Mouse (Mus musculus) limb, embryonic 14.5 days (tissue): ENCODE measurements at regions not wholly inside any gene's neighbourhood (a gene's known extent, or its start where the extent isn't known, plus 50 kb on each side); places are given as distances from the start of the nearest gene placed in this dataset.

Experiments used
- ATAC-seq: fragments of 200-750 bp; cut with Nextera tagmentation; 2 replicates; pipeline ENCODE4 v1.8.0; 2017; ENCODE audit warnings: low read depth, moderate number of reproducible peaks, moderate TSS enrichment; ENCODE audit not compliant: low FRiP score
- DNase-seq: peaks from one replicate; pipeline ENCODE4 v3.0.0-alpha.2; 2015; ENCODE audit warnings: low spot score
- H3K27ac ChIP-seq: fragments of 300-500 bp; sonication (generic); replicated peaks from 2 replicates; pipeline ENCODE4 v1.5.1; 2014; ENCODE audit warnings: low read depth, mild to moderate bottlenecking, low read length, moderate library complexity, mixed read lengths
- H3K27me3 ChIP-seq: fragments of 300-500 bp; sonication (generic); 2 replicates; pipeline ENCODE4 v1.6.1; 2014; ENCODE audit warnings: low read length, mixed read lengths; ENCODE audit not compliant: control insufficient read depth, insufficient read depth
- H3K36me3 ChIP-seq: fragments of 300-500 bp; sonication (generic); 2 replicates; pipeline ENCODE4 v1.6.1; 2014; ENCODE audit warnings: mild to moderate bottlenecking, low read length, moderate library complexity, mixed read lengths; ENCODE audit not compliant: control insufficient read depth, insufficient read depth
- H3K4me1 ChIP-seq: fragments of 300-500 bp; sonication (generic); 2 replicates; pipeline ENCODE4 v1.6.1; 2014; ENCODE audit warnings: antibody characterized with exemption, low read length, mixed read lengths; ENCODE audit not compliant: control insufficient read depth, insufficient read depth
- H3K4me2 ChIP-seq: fragments of 300-500 bp; sonication (generic); replicated peaks from 2 replicates; pipeline ENCODE4 v1.6.1; 2014; ENCODE audit warnings: low read depth, mild to moderate bottlenecking, low read length, moderate library complexity; ENCODE audit not compliant: severe bottlenecking
- H3K4me3 ChIP-seq: fragments of 300-500 bp; sonication (generic); replicated peaks from 2 replicates; pipeline ENCODE4 v1.5.1; 2014; ENCODE audit warnings: low read length
- H3K9ac ChIP-seq: fragments of 300-500 bp; sonication (generic); 2 replicates; pipeline ENCODE4 v1.6.1; 2014; ENCODE audit warnings: mild to moderate bottlenecking, low read depth, low read length, moderate library complexity; ENCODE audit not compliant: severe bottlenecking
- H3K9me3 ChIP-seq: fragments of 300-500 bp; sonication (generic); 2 replicates; pipeline ENCODE4 v1.6.1; 2016; ENCODE audit warnings: low read length; ENCODE audit not compliant: control insufficient read depth
- POLR2A ChIP-seq: fragments of 200-500 bp; IDR thresholded peaks from 2 replicates; pipeline ENCODE4 v1.8.0; 2012; ENCODE audit warnings: inconsistent platforms, mild to moderate bottlenecking, moderate library complexity, borderline replicate concordance; ENCODE audit not compliant: insufficient read depth, insufficient read length; ENCODE audit errors: extremely low read depth
- WGBS: fragments of 180-500 bp; shearing (Covaris S2); extraction: QIAGEN DNeasy Blood & Tissue Kit; methylation state at CpG from one replicate; pipeline ENCODE4 v1.1.7; 2014; 5-methylcytosine and 5-hydroxymethylcytosine counted together

GRCm38 (mm10) chr13:47999399-47999798 lies 261.6 kb upstream of the Id4 start:
- ATAC-seq: no peak
- TF ChIP-seq POLR2A: no peak
- no peaks in the 10 kb centered on the region for H3K27me3 ChIP-seq
- H3K4me2 ChIP-seq: no peak overlapping the region
- H3K27ac ChIP-seq: no peak overlapping the region
- H3K36me3 ChIP-seq: no peaks in the 10 kb centered on the region
- H3K4me3 ChIP-seq: no peak overlapping the region
- H3K9ac ChIP-seq: no peak overlapping the region
- DNase-seq: no peak
- no peaks in the 10 kb centered on the region for H3K4me1 ChIP-seq
- no peaks in the 10 kb centered on the region for H3K9me3 ChIP-seq
- 71% methylated on average over 4 of the region's 4 CpGs for WGBS

- no peaks in the 10 kb centered on the region for H3K9me3 ChIP-seq
- H3K27me3 ChIP-seq: no peaks in the 10 kb centered on the region
- no peak for DNase-seq
- TF ChIP-seq POLR2A: no peak
- H3K27ac ChIP-seq: no peak overlapping the region
- no peaks in the 10 kb centered on the region for H3K36me3 ChIP-seq
- H3K4me1 ChIP-seq: no peaks in the 10 kb centered on the region
- H3K4me3 ChIP-seq: no peak overlapping the region
- no peak for ATAC-seq
- WGBS: 89% methylated on average over 4 of the region's 4 CpGs
- no peak overlapping the region for H3K9ac ChIP-seq
- no peak overlapping the region for H3K4me2 ChIP-seq
These were observed 257.9 kb upstream of the Id4 start for GRCm38 (mm10) chr13:48003126-48003525.

- H3K9ac ChIP-seq: no peak overlapping the region
- no peak for ATAC-seq
- no peaks in the 10 kb centered on the region for H3K27me3 ChIP-seq
- no peak overlapping the region for H3K4me3 ChIP-seq
- no peak for DNase-seq
- H3K4me1 ChIP-seq: no peaks in the 10 kb centered on the region
- no peaks in the 10 kb centered on the region for H3K9me3 ChIP-seq
- 71% methylated on average over 7 of the region's 7 CpGs for WGBS
- no peak for TF ChIP-seq POLR2A
- H3K27ac ChIP-seq: no peak overlapping the region
- H3K36me3 ChIP-seq: no peaks in the 10 kb centered on the region
- H3K4me2 ChIP-seq: no peak overlapping the region
These were observed 247.7 kb upstream of the Id4 start for GRCm38 (mm10) chr13:48013336-48013750.

GRCm38 (mm10) chr13:48015296-48015695 lies 245.7 kb upstream of the Id4 start:
- Histone ChIP-seq H3K36me3 (no peaks in the 10 kb centered on the region), H3K9ac (no peak overlapping the region), H3K4me2 (no peak overlapping the region), H3K27ac (no peak overlapping the region), H3K27me3 (no peaks in the 10 kb centered on the region), H3K9me3 (no peaks in the 10 kb centered on the region), H3K4me1 (no peaks in the 10 kb centered on the region), H3K4me3 (no peak overlapping the region)
- ATAC-seq (no peak), DNase-seq (no peak)
- TF ChIP-seq POLR2A: no peak
- 85% methylated on average over 4 of the region's 4 CpGs for WGBS

- Histone ChIP-seq H3K9me3 (no peaks in the 10 kb centered on the region), H3K36me3 (no peaks in the 10 kb centered on the region), H3K4me2 (no peak overlapping the region), H3K4me3 (no peak overlapping the region), H3K9ac (no peak overlapping the region), H3K27ac (no peak overlapping the region), H3K27me3 (no peaks in the 10 kb centered on the region), H3K4me1 (no peaks in the 10 kb centered on the region)
- TF ChIP-seq POLR2A: no peak
- ATAC-seq (no peak), DNase-seq (no peak)
- 52% methylated on average over 3 of the region's 3 CpGs for WGBS
These were observed 245.0 kb upstream of the Id4 start for GRCm38 (mm10) chr13:48016051-48016450.

- Histone ChIP-seq H3K4me3 (no peak overlapping the region), H3K9me3 (no peaks in the 10 kb centered on the region), H3K27me3 (no peaks in the 10 kb centered on the region), H3K4me1 (no peaks in the 10 kb centered on the region), H3K9ac (no peak overlapping the region), H3K4me2 (no peak overlapping the region), H3K36me3 (no peaks in the 10 kb centered on the region), H3K27ac (no peak overlapping the region)
- no peak for ATAC-seq
- peak; percentile 12 for DNase-seq
- 76% methylated on average over 6 of the region's 6 CpGs for WGBS
- TF ChIP-seq POLR2A: no peak
These were observed 244.4 kb upstream of the Id4 start for GRCm38 (mm10) chr13:48016606-48017005.
